Mouse (Mus musculus): ENCODE measurements around the gene Stpg4.
A peak's percentile ranks its signal among the peaks of the same experiment; 100 is the strongest.

Stpg4 gene

GRCm38 (mm10) chr17:87378354-87379159, 49.0 kb downstream of the Stpg4 start:
- DNase-seq (ENCODE audit: low read depth) = peak; percentile 44

- no peak for DNase-seq (ENCODE audit: low read depth)
These were observed 50.0 kb downstream of the Stpg4 start for GRCm38 (mm10) chr17:87377536-87377935.

GRCm38 (mm10) chr17:87376831-87377471, 50.6 kb downstream of the Stpg4 start:
- DNase-seq (ENCODE audit: low read depth) = no peak

- DNase-seq (ENCODE audit: low read depth) = no peak
These were observed 51.5 kb downstream of the Stpg4 start for GRCm38 (mm10) chr17:87375941-87376511.

- no peak for DNase-seq (ENCODE audit: low read depth)
These were observed 54.2 kb downstream of the Stpg4 start for GRCm38 (mm10) chr17:87373327-87373726.

- DNase-seq (ENCODE audit: low read depth) = no peak
These were observed 55.4 kb downstream of the Stpg4 start for GRCm38 (mm10) chr17:87372189-87372588.

GRCm38 (mm10) chr17:87369270-87369759, 58.2 kb downstream of the Stpg4 start:
- no peak for DNase-seq (ENCODE audit: low read depth)

- no peak for DNase-seq (ENCODE audit: low read depth)
These were observed 59.1 kb downstream of the Stpg4 start for GRCm38 (mm10) chr17:87368481-87368880.

- DNase-seq (ENCODE audit: low read depth) = peak; percentile 69
These were observed 59.9 kb downstream of the Stpg4 start for GRCm38 (mm10) chr17:87367640-87368039.

GRCm38 (mm10) chr17:87367228-87367627, 60.3 kb downstream of the Stpg4 start:
- no peak for DNase-seq (ENCODE audit: low read depth)

GRCm38 (mm10) chr17:87366520-87366919, 61.0 kb downstream of the Stpg4 start:
- DNase-seq (ENCODE audit: low read depth) = no peak

- DNase-seq (ENCODE audit: low read depth) = no peak
These were observed 62.3 kb downstream of the Stpg4 start for GRCm38 (mm10) chr17:87365268-87365667.

GRCm38 (mm10) chr17:87364108-87364507, 63.4 kb downstream of the Stpg4 start:
- no peak for DNase-seq (ENCODE audit: low read depth)

GRCm38 (mm10) chr17:87361132-87361531, 66.4 kb downstream of the Stpg4 start:
- no peak for DNase-seq (ENCODE audit: low read depth)

GRCm38 (mm10) chr17:87357506-87357905, 70.0 kb downstream of the Stpg4 start:
- DNase-seq (ENCODE audit: low read depth) = no peak

GRCm38 (mm10) chr17:87356261-87356660, 71.3 kb downstream of the Stpg4 start:
- DNase-seq (ENCODE audit: low read depth) = no peak

- DNase-seq (ENCODE audit: low read depth) = no peak
These were observed 72.1 kb downstream of the Stpg4 start for GRCm38 (mm10) chr17:87355456-87355855.

GRCm38 (mm10) chr17:87353745-87354320, 73.7 kb downstream of the Stpg4 start:
- DNase-seq (ENCODE audit: low read depth) = peak; percentile 28

GRCm38 (mm10) chr17:87352898-87353225, 74.7 kb downstream of the Stpg4 start:
- no peak for DNase-seq (ENCODE audit: low read depth)

- DNase-seq (ENCODE audit: low read depth) = no peak
These were observed 75.2 kb downstream of the Stpg4 start for GRCm38 (mm10) chr17:87352106-87352897.

GRCm38 (mm10) chr17:87351241-87352105, 76.1 kb downstream of the Stpg4 start:
- DNase-seq (ENCODE audit: low read depth) = no peak

Measured in NIH3T3 (cell line).